Comparison of ENCODE assay signal across 7 mouse cellular contexts in the genomic region with DNA sequence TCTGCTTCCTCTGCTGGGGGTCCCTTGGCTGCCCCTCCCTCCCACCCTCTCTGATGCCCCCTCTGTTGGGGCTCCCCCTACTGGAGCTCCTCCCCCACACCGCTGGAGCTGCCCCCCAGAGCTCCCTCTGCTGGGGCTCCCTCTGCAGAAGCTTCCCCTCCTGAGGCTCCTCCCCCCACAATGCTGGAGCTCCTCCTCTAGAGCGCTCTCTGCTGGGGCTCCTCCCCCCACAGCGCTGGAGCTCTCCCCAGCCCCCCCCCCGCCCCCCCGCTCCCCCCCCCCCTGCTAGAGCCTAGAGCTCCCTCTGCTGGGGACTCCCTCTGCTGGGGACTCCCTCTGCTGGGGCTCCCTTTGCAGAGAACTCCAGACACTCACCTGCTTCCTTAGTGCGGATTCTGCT. TPM values are rescaled to one million over a fixed set of nuclear protein-coding genes. Genes with fewer than 3 reads are reported as not detected.
DNase-seq lines count a peak whose midpoint lies in the region; TF ChIP-seq lines count a peak whose summit lies in the region.

No protein-coding gene starts in this region.

- peak; percentile 7 for DNase-seq in 3T3-L1 (ENCODE audit: low read depth, low spot score)
- peak; percentile 56 for DNase-seq in CD4-positive, CD25-positive, alpha-beta regulatory T cell, adult 2 months (ENCODE audit: low read depth, low spot score)
- peak; percentile 38 to 41 for DNase-seq in cerebellum, adult 2 months
- DNase-seq in gastrocnemius, postnatal 25 days, result peak; percentile 72
- peak; percentile 83 for DNase-seq in kidney, postnatal 10 days
- peak; percentile 87 for DNase-seq in lung, postnatal 10 days
- peak; percentile 68 to 77 for DNase-seq in spleen, postnatal 4 days (ENCODE audit: low spot score in 2 of 2)

- TF ChIP-seq POLR2A in cerebellum, adult 2 months (IDR thresholded peaks at IDR 0.05; ENCODE audit: borderline replicate concordance, insufficient read depth, low read length), result no peak

- H3K4me3 ChIP-seq in cerebellum, adult 2 months (replicated peaks; ENCODE audit: insufficient read depth, low read depth, low read length), result no peak overlapping the region

- peaks cover 28% of the 10 kb centered on the region for H3K4me1 ChIP-seq in cerebellum, adult 2 months (ENCODE audit: control insufficient read depth, insufficient read depth, low read length)

- no peak overlapping the region for H3K27ac ChIP-seq in cerebellum, adult 2 months (ENCODE audit: insufficient read depth, low read length)

- no peak for TF ChIP-seq CTCF in cerebellum, adult 2 months (IDR thresholded peaks at IDR 0.05; ENCODE audit: borderline replicate concordance, insufficient read depth, low read depth, low read length)

- 32% methylated on average over 2 of the region's 6 CpGs for WGBS in cerebellum, adult 2 months

- H3K27me3 ChIP-seq in cerebellum, adult 2 months (ENCODE audit: control insufficient read depth, insufficient read depth, low read length), result no peaks in the 10 kb centered on the region

RNA-seq across cellular contexts. Expression of a gene that starts 14.7 kb away (rescaled TPM):
- polyA plus RNA-seq in cerebellum, adult 2 months (2012; rRNA removed), result 5.3 and 6.1 TPM in 2 replicates
- 1 to 10 TPM in 1 of 2 experiments, under 1 TPM in 1; 0.94 to 1.2 TPM for total RNA-seq in gastrocnemius, postnatal 25 days (2021)

RNA-seq across cellular contexts. Expression of a gene that starts 22.3 kb away (rescaled TPM):
- 165 and 168 TPM in 2 replicates for polyA plus RNA-seq in cerebellum, adult 2 months (2012; rRNA removed)
- under 1 TPM; 0.05 to 0.35 TPM for total RNA-seq in gastrocnemius, postnatal 25 days (2021)

RNA-seq across cellular contexts. Expression of a gene that starts 43.6 kb away (rescaled TPM):
- 68.1 and 72.4 TPM in 2 replicates for polyA plus RNA-seq in cerebellum, adult 2 months (2012; rRNA removed)
- total RNA-seq in gastrocnemius, postnatal 25 days (2021), result 10 to 100 TPM; 17.6 to 21.4 TPM

Comparison
In these comparisons a context has a peak if more than half of its experiments do, and no peak if none do; other contexts are left out.
1. DNase-seq: peak in every context shown above with its lines; median percentile 87 in lung, postnatal 10 days; 83 in kidney, postnatal 10 days; 72 in spleen, postnatal 4 days; 72 in gastrocnemius, postnatal 25 days; 56 in CD4-positive, CD25-positive, alpha-beta regulatory T cell, adult 2 months; 40 in cerebellum, adult 2 months; 7 in 3T3-L1.